Mouse (Mus musculus) heart, adult 2 months (tissue): Measurements from ENCODE around the gene Chaf1b.

ENCODE experiments used
- EP300 ChIP-seq: fragments of 200-500 bp; IDR thresholded peaks from 2 replicates; pipeline ENCODE4 v1.6.1; 2011; ENCODE audit warnings: low read depth, low read length, control low read depth; ENCODE audit not compliant: insufficient read depth
- POLR2A ChIP-seq: fragments of 200-500 bp; IDR thresholded peaks from 2 replicates; pipeline ENCODE4 v1.6.1; 2011; ENCODE audit warnings: mild to moderate bottlenecking, low read depth, low read length, control low read depth; ENCODE audit not compliant: insufficient read depth

GRCm38 (mm10) chr16:93934588-93934987, 50.9 kb downstream of the Chaf1b start:
- TF ChIP-seq POLR2A: no peak
- TF ChIP-seq EP300: no peak
